Mouse (Mus musculus) CH12F3 (cell line): ENCODE measurements around the gene Marco.

Experiments used
- in situ Hi-C: fragments of 300-500 bp; cut with MboI; formaldehyde crosslinking; loops from 2 replicates; pipeline ENCODE4 v1.14.3; 2020; ENCODE audit warnings: low sequenced_read_pairs

The Marco gene

DNA sequence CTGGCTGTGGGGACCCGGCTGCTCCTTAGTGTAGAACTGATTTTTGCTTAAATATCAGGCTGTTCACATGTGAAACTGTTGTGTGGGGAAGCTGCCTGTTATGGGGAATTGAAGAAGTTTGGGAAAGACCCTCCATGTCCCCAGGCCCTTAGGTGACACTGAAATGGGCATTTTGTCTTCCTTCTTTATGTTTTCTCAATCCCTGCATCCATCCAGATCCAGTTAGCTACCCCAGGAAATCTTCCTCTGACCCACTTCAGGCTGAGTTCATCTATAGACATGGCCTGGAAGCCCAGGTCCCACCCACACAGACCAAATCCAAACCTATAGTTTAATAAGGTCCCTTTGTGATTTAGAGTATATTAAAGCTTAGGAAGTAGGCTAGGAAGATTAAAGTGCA lies at the start of gene Marco:
TSS of gene Marco (minus strand) at position 101 of the 400 bp plus-strand sequence.
- in situ Hi-C loops: no loop called here

DNA sequence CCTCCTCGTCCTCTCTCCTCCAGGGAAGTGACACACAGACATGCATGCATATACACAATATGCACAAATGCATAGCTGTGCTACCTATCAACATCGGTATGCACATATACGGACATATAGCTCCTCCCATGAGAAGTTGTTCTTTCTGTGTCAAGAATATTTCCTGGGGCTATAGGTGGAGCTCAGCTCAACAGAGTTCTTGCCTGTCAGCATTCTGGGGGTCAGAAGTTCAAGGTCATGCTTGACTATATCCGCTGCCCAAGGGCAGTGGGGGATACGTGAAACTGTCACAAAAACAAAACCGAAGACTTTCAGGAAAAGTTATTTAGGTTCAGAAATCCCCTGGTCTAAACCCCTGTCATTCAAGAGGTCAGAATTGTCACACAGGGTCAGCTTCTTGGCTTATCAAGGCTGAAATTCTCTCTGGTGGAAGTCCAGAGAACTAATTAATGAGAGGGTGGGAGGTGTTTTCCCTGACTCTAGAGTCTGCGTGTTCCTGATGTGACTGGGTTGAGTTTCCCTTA lies 34.7 kb upstream of the Marco start:
- in situ Hi-C loops: loop anchor here (10.0 kb wide), 1 partner anchor 365 kb away; no protein-coding TSS in a partner anchor

DNA sequence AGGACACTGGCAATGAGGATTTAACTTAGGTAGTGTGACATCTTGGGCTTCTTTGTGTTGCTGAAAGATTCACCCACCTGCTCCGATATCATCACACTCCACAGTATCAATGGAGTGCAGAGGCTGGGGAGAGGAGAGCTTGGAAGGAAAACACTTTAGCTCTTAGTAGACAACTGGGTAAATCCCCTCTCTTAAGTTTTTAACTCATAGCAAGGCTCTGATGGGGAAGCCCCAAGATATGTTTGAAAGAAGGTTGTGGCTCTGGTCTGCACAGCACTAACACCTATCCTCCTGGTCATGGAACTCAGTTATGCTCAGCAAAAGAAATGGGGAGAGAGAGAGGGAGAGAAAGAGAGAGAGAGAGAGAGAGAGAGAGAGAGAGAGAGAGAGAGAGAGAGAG lies 32.2 kb upstream of the Marco start:
- in situ Hi-C loops: no loop called here

DNA sequence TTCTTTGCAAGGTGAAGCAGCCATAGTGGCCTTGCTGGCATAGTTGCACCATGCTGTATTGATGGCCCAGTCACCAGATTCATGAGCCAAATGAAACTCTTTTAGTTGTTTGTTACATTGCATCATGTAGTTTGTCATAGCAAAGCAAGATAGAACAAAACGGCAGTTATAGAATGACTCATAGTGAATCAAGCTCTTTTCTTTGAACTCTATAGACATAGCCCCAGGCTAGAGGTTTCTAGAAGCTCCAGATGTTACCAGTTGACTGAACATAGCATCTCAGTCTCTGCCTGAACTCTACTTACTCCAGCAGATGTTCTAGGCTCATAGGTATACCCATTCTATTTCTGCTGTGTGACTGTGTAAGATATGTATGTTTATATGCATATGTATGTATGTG lies 31.1 kb upstream of the Marco start:
- in situ Hi-C loops: no loop called here

DNA sequence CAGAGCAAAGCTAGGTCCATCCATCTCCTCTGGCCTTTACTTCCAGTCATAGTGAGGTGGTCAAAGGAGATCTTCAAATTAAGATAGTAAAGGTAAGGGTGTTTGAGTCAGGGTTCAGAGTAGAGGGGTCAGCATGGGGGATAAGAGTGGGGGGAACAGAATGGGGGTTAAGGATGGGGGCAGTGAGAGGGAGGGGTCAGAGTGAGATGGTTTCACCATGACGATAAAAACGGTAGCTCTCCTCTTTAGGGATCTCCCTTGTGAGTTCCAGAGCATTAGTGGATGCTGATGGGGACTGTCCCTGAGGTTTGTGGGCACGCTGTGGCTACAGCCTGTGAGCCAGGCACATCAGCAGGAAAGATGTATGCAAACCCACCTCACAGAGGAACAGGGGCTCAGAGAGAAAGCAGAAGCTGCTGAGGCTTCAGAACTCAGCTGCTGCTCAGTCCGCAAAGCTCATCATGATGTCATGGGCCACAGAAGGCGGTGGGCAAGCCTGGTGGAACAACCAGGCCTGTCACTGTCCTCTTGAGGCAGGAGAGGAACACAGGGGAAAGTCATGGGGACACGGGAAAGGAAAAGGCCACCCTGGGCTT lies 27.6 kb upstream of the Marco start:
- in situ Hi-C loops: no loop called here

DNA sequence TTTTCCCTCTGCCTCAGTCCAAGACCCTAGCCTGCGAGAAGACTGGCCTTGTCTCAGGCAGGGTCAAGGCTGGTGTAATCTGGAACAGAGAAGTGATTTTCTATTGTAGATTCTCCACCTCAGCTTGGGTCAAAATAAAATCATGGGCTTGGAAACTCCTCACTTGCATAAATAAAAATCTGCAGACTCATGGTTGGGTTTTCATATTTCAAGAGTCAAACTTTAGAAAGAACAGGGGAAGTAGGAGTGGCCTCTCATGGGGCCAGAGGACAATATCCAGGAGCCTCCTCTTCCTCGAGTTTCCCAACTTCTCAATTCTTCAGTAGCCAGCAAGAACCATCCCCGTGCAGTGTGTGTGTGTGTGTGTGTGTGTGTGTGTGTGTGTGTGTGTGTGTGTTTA lies 26.9 kb upstream of the Marco start:
- in situ Hi-C loops: no loop called here

DNA sequence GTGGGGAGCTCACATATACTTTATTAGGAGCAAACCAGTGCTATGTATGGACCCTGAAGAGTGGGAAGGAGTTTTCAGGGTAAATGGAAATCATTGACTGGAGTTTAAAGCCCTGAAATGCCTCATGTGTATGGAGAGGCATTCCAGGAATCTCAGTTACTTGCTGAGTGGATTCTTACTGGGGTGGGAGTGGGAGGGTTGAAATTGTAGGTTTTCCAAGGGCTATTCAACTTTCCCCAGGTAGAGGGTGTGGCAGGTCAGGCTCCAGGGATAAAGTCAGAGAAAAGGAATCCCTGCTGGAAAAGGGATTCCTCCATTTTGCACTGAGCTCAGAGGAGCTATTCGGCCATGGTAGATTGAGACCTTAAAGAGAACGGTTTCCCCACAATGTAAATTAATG lies 25.1 kb upstream of the Marco start:
- in situ Hi-C loops: no loop called here

DNA sequence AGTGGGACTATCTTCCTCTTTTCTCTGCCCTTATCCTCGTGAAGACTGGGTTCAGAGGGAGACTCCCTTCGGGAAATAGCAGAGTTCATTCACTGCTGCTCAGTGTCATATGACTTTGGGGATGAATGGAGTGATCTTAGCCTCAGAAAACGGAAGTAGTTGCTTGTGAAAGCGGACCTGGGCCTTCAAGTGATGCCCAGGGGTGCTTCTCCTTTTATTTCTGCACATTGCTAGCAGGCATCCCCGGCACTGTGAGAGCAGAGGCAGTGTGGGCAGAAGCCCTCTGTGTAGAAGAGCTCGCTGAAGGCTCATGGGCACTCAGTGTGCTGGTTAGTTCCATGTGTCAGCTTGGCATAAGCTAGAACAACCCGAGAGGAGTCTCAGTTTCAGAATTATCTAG lies 12.8 kb upstream of the Marco start:
- in situ Hi-C loops: no loop called here

DNA sequence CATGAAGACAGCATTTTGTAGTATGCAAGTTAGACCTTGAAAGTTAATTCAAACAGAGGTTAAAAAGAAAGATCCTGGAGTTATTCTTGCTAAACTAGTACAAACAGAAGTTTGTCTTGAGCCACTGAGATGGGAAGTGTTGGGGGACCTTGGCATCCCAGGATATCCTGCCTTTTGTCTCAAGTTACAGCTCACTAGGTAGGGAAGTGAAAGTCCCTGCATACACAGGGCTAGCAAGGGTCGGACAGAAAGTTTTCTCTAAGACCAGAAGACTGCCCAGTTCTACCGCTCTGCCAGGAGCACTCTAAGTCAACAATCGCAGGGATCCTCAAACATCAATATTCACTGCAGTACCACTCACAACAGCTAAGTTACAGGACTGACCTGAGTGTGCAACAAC lies 5.5 kb upstream of the Marco start:
- in situ Hi-C loops: no loop called here

DNA sequence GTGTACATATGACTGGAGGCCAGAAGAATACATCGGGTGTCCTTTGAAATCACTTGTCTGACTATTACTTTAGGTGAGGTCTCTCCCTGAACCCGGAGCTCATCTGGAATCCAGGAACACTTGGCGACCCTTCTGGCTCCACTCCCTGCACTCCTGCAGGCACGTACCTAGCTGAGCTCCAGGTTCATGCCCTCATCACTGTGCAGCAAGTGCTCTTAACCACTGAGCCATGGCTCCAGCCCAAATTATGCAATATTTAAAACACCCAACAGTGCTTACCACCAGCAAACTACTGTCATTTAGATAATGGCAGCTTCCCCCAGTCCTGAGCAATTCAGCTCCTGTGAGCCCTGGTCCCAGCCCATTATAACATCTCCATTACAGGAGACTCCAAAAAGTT lies 4.2 kb upstream of the Marco start:
- in situ Hi-C loops: no loop called here

DNA sequence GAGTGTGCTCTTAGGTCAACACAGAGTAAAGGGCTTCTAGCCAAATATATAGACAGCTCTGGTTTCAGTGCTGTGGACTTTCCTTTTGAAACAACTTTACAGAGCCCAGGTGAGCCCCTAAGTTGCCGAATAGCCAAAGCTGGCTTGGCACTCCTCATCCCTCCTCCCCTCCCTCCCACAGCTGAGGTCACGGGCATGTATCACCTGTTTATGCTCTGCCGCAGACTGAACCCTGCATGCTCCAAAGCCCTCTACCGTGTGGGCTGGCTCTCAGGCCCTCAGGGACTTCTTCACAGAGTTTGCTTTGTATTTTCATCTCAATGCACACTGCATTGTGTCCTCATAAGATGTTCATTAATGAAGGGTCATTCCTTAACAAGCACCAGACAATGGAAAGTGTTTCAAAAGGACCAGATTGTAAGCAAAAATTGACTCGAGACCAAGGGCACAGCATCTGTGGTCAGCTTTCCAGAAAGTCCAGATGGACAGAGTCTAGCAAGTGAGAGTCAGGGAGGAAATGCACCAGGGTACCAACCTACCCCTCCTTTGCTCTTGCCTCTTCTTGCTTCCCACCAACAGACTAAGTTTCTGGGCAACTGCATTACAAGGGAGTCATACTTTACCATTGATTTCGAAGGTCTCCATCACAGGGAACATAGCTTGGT lies 646 bp downstream of the Marco start:
- in situ Hi-C loops: no loop called here

DNA sequence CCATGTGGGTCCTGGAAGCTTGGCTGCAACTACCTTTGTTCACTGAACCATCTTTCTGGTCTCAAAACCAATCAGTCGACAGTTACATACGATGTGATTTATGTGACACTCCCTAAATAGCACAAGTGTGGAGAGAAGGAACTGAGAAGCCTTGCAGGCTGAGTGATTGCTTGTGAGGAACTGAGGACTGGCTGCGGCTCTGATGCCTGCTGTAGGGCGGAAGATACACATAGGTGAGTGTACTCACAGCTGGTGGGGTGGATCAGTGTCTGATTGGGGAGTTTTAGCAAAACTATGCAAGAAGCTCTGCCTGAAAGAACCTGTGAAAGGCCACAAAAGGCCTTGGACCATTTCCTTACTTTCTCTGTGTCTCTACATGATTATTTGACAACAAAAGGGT lies 3.3 kb downstream of the Marco start:
- in situ Hi-C loops: no loop called here

DNA sequence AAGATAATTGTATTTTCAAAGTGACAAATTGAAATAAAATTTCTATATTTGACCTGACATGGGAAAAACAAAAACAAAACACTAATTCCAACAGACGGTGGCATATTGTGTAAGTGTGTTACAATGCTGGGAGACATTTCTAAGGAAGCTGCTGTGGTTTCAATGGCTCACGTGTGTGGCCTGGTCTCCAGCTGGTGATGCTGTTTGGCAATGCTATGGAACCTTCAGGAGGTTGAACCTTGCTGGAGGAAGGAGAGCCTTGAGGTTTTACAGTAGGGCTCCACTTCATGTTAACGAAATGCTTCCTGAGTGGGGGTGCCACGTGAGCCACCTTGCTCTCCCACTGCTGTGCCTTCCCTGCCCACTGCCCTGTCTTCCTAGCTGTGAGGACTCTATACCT lies 6.8 kb downstream of the Marco start:
- in situ Hi-C loops: no loop called here

DNA sequence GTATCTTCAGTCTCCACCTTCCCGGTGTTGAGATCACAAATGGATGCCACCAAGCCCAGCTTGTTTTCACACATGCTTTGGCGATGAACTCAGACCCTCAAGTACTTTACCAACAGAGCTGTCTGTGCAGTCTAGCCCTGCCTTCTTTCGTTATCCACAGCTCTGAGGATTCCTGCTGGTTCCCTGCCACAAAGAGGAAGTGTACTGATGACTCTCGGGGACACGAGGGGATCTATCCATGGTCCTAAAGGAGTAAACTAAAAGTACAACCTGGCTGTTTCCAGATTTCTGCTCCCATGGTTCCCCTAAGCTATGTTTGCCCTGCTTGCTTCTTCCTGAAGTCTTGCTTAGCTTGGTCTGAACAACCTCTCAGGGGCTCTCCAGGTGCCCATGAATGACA lies 23.9 kb downstream of the Marco start:
- in situ Hi-C loops: no loop called here

DNA sequence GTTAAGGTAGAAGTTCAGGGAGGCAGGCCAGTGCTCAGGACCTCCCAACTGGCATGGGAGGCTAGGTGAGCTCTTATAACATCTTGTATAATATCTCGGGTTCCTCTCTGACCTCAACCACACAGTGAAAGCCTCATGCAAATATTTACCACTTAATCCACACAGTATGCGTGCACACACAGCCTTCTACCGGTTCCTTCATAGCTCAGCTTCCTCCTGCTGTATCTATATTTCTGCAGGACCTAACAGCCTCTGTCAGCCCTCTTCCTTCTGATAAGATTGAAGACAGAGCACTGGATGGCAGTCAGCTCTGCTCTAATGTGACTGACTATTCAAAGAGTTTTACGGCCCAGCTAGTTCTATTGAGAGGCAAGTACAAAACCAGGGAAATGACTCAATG lies 30.0 kb downstream of the Marco start:
- in situ Hi-C loops: no loop called here

DNA sequence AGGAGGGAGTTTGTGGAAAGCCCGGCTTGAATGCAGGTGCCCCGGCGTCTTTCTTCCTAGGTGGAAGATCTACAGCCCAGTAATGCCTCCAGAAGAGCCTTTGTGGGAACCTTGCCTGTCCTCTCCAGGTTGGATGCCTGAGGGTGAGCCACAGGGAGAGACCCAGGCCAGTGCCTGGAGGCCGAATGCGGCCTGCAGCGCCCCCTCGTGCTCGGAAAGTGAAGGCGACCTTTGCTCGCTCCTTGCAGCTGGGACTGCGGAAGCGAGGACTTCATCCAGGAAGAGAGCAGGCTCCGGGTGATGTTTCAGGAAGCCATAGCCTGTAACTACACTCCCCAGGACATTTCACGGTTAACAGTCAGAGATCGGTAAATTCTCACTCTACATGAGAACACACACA lies 35.9 kb downstream of the Marco start:
- in situ Hi-C loops: no loop called here

DNA sequence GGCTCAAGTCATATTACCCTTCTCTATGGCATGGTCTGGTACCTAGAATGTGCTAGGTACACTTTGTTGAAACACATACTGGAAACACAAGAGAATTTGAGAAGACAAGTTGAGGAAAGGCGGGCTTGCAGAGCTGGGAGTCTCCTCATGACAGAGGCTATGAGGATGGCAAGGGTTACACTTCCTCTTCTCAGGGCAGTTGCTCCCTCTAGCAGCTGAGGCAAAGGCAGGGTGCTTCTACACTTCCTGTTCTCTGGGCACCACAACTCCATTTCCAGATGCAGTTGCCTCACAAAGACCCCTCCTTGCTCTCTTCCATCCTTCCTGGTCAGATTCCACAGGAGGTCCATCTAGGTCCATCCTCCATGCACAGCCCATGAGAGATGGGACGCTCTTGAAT lies 37.5 kb downstream of the Marco start:
- in situ Hi-C loops: no loop called here

DNA sequence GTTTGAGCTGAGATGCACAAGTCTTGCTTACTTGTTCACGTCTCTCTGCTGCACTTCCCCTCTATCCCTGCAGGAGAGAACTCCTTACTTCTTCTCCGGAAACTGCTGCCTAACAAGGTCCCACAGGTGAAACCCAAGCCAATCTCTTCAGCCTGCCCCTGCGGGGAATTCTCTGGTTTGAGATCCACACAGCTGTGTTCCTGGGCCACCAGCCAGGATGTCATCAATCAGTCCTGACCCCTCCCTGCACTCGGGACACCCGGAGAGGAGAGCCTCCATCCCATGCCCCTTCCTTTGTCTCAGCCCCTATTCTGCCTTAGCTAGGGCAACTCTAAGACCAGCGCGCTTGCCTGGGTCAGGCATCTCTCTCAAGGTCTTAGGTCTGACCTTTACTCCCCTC lies 38.1 kb downstream of the Marco start:
- in situ Hi-C loops: no loop called here

DNA sequence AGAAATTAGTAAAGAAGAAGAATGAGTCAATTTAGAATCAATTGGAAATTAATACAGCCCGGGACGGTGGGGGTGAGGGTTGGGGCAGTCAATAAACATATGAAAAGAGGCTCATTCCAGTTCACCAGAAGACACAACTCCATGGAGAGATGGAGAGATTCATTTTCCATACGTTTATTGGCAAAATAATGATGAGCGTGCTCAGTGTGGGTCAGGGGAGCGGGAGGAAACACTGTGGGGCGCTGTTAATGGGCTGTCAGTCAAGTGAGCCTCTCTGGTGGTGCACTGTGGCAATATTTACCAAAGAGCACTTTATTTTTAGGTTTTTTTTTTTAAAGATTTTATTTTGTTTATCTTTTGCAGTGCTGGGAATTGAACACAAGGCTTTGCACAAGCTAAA lies 45.8 kb downstream of the Marco start:
- in situ Hi-C loops: no loop called here

DNA sequence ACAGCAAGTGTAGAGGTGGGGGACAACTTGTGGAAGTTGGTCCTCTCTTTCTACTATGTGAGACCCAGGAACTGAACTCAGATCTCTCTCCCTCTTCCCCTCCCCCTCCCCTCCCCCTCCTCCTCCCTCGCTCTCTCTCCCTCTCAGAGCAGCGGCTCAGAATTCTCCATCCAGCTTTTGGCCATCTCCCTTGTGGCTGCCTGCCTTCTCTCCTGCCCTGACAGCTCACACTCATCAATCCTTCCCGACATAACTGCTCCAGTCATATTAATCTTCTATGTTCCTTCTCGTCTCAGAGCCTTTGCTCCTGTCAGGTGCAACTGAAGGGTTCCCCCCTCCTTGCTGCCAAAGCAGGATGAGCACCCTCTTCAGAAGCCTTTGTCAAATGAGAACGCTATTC lies 46.3 kb downstream of the Marco start:
- in situ Hi-C loops: no loop called here

DNA sequence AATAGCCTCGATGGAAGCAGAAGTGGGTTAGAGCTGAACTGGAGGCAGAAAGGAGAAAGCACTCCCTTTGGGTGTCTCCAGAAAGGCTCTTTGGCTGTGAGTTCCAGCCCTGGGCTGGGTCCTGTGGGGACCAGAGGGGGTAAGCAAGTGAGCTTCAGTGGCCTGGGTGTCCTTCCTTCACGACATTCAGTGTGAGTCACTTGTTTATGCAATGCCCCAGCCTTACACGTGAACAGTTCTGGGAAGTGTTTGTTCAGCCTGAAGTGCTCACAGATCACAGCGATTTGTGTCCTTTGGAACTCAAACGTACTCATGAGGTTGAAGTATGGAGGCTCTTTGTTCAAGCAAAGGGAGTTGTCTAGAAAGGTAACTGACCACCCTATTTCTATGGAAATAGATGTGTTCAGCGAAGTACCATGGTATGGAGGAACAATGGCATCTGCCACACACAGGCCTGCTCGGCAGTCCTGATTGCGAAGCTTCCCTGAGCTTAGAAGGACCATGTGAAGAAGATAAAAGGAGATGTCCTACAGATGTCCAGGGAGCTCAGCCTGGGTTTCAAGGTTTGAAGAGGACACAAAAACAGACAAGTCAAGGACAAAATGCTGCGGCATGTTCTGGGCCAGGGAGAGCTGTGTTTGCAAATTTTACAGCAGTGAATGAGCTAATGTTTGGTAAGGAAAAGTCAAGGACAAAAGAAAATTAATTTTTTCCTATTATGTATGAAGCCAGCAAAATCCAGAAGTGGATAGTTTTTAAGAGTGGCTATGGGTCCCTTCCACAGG lies 53.1 kb downstream of the Marco start:
- in situ Hi-C loops: no loop called here

DNA sequence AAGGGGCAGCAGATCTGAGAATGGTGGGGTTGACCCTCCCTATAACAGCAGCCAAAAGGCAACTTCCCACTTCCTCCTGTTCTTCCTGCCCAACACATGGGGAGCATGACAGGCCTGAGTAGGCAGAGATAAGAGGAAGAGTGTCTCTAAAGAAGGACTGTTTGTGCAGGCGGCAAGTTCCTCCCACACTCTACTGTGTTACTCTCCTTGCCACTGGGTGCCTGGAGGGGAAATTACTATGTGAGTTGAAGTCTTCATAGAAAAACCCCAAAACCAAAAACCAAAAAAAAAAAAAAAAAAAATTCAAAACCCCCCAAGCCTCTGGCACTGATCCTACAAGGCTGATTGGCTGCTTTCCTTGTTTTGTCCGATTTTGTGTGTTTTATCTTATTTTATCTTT lies 55.2 kb downstream of the Marco start:
- in situ Hi-C loops: no loop called here
